Mouse (Mus musculus): ENCODE data around the gene Mlycd.

The Mlycd gene

GRCm38 (mm10) chr8:119433582-119434174 is 39.0 kb downstream of the Mlycd start, which contains the start of gene Osgin1:
Gene Osgin1 (plus strand): TSS chr8:119434124.
- DNase-seq (ENCODE audit: low spot score in 2 of 2): no peak

- DNase-seq (ENCODE audit: low spot score in 2 of 2): no peak
Observed at GRCm38 (mm10) chr8:119434569-119434968, 39.9 kb downstream of the Mlycd start.

GRCm38 (mm10) chr8:119435527-119435926 is 40.8 kb downstream of the Mlycd start:
- no peak for DNase-seq (ENCODE audit: low spot score in 2 of 2)

- no peak for DNase-seq (ENCODE audit: low spot score in 2 of 2)
Observed at GRCm38 (mm10) chr8:119436331-119436730, 41.7 kb downstream of the Mlycd start.

GRCm38 (mm10) chr8:119436933-119437332 is 42.3 kb downstream of the Mlycd start:
- no peak for DNase-seq (ENCODE audit: low spot score in 2 of 2)

- no peak for DNase-seq (ENCODE audit: low spot score in 2 of 2)
Observed at GRCm38 (mm10) chr8:119437506-119437905, 42.8 kb downstream of the Mlycd start.

GRCm38 (mm10) chr8:119438876-119439275 is 44.2 kb downstream of the Mlycd start:
- no peak for DNase-seq (ENCODE audit: low spot score in 2 of 2)

- no peak for DNase-seq (ENCODE audit: low spot score in 2 of 2)
Observed at GRCm38 (mm10) chr8:119439424-119439823, 44.7 kb downstream of the Mlycd start.

- no peak for DNase-seq (ENCODE audit: low spot score in 2 of 2)
Observed at GRCm38 (mm10) chr8:119439893-119440249, 45.2 kb downstream of the Mlycd start.

GRCm38 (mm10) chr8:119440250-119440951 is 45.7 kb downstream of the Mlycd start:
- peak in 1 of 2 experiments; percentile 43 for DNase-seq (ENCODE audit: low spot score in 2 of 2)

GRCm38 (mm10) chr8:119440952-119441270 is 46.2 kb downstream of the Mlycd start:
- no peak for DNase-seq (ENCODE audit: low spot score in 2 of 2)

GRCm38 (mm10) chr8:119442013-119442412 is 47.3 kb downstream of the Mlycd start:
- no peak for DNase-seq (ENCODE audit: low spot score in 2 of 2)

- no peak for DNase-seq (ENCODE audit: low spot score in 2 of 2)
Observed at GRCm38 (mm10) chr8:119442970-119443369, 48.3 kb downstream of the Mlycd start.

GRCm38 (mm10) chr8:119446211-119446989 is 51.7 kb downstream of the Mlycd start, which contains the start of gene Necab2:
Gene Necab2 (plus strand): TSS chr8:119446719.
- peak; percentile 86 to 90 for DNase-seq (ENCODE audit: low spot score in 2 of 2)

GRCm38 (mm10) chr8:119446990-119447780 is 52.5 kb downstream of the Mlycd start:
- no peak for DNase-seq (ENCODE audit: low spot score in 2 of 2)

GRCm38 (mm10) chr8:119447781-119448170 is 53.1 kb downstream of the Mlycd start:
- no peak for DNase-seq (ENCODE audit: low spot score in 2 of 2)

- no peak for DNase-seq (ENCODE audit: low spot score in 2 of 2)
Observed at GRCm38 (mm10) chr8:119449627-119450026, 54.9 kb downstream of the Mlycd start.

- no peak for DNase-seq (ENCODE audit: low spot score in 2 of 2)
Observed at GRCm38 (mm10) chr8:119451131-119451530, 56.5 kb downstream of the Mlycd start.

GRCm38 (mm10) chr8:119452919-119453318 is 58.2 kb downstream of the Mlycd start:
- DNase-seq (ENCODE audit: low spot score in 2 of 2): no peak

- no peak for DNase-seq (ENCODE audit: low spot score in 2 of 2)
Observed at GRCm38 (mm10) chr8:119456045-119456444, 61.4 kb downstream of the Mlycd start.

- DNase-seq (ENCODE audit: low spot score in 2 of 2): no peak
Observed at GRCm38 (mm10) chr8:119459724-119460123, 65.0 kb downstream of the Mlycd start.
